Mouse (Mus musculus): ENCODE results near the gene Gm14124. TPM values are rescaled to one million over a fixed set of nuclear protein-coding genes. Genes with fewer than 3 reads are reported as not detected.
"Not testable (repeated sequence)": the region's sequence is repeated elsewhere in the genome, so short reads cannot be mapped to it uniquely, and the experiment has no call there.

The Gm14124 gene
- total RNA-seq (2012; rRNA removed) (5.1 and 8.5 TPM in 2 replicates), total RNA-seq (2014; rRNA removed) (10.4 and 13.4 TPM in 2 replicates), polyA plus RNA-seq (2012; ENCODE audit: insufficient read length, low read depth) (6.0 and 6.5 TPM in 2 replicates)

GRCm38 (mm10) chr2:150257291-150257690 lies at the start of gene Gm14124:
TSS of gene Gm14124 (plus strand) at chr2:150257517.
- H3K4me3 ChIP-seq (replicated peaks in 1 of 3; ENCODE audit: low read depth in 2 of 3, low read length in 2 of 3, poor library complexity in 1 of 3) = peak within 1 kb of the TSS; percentile 34 to 63 (median 44)
- in situ Hi-C loops (cut with MboI; ENCODE audit: low pct_ligation_motif_present, low pct_unique_long_range_greater_than_20kb, low sequenced_read_pairs); dilution Hi-C loops (cut with MboI; ENCODE audit: extremely low pct_ligation_motif_present, extremely low pct_unique_long_range_greater_than_20kb, low sequenced_read_pairs): not testable (repeated sequence)

GRCm38 (mm10) chr2:150217600-150218362 lies 39.5 kb upstream of the Gm14124 start, which contains the start of gene Zfp937:
TSS of gene Zfp937 (plus strand) at chr2:150218073.
- H3K4me1 ChIP-seq (ENCODE audit: control insufficient read depth in 1 of 2, insufficient read depth in 2 of 2); H3K27ac ChIP-seq (ENCODE audit: insufficient read depth, low read depth); in situ Hi-C loops (cut with MboI; ENCODE audit: low pct_ligation_motif_present, low pct_unique_long_range_greater_than_20kb, low sequenced_read_pairs); H3K9me3 ChIP-seq (replicated peaks; ENCODE audit: low read length); H3K79me2 ChIP-seq (replicated peaks; ENCODE audit: control insufficient read depth, extremely low read depth, insufficient read depth, poor library complexity, severe bottlenecking); dilution Hi-C loops (cut with MboI; ENCODE audit: extremely low pct_ligation_motif_present, extremely low pct_unique_long_range_greater_than_20kb, low sequenced_read_pairs); H3K36me3 ChIP-seq (replicated peaks in 1 of 2; ENCODE audit: control insufficient read depth in 1 of 2, insufficient read depth in 1 of 2, low read length in 1 of 2); H3K27me3 ChIP-seq (replicated peaks): not testable (repeated sequence)
- peak; percentile 45 for DNase-seq (ENCODE audit: extremely low read depth)
- peak within 1 kb of the TSS; percentile 84 for H3K4me2 ChIP-seq (ENCODE audit: insufficient read depth, low read depth, poor library complexity, severe bottlenecking)
- H3K4me3 ChIP-seq (replicated peaks in 1 of 3; ENCODE audit: low read depth in 2 of 3, low read length in 2 of 3, poor library complexity in 1 of 3) = peak within 1 kb of the TSS; percentile 45 to 71 (median 62)
- peak within 1 kb of the TSS; percentile 35 for H3K9ac ChIP-seq (ENCODE audit: insufficient read depth, low read depth)
- TF ChIP-seq ELF1 (IDR thresholded peaks at IDR 0.05; ENCODE audit: low read depth, low read length) (peak; percentile 41; the same call in 1 of the 2 replicates), POLR2A (IDR thresholded peaks at IDR 0.05; ENCODE audit: low read depth, low read length) (peak; percentile 41; the same call in 1 of the 2 replicates)

More at GRCm38 (mm10) chr2:150257291-150257690, at the start of gene Gm14124:
- DNase-seq (ENCODE audit: extremely low read depth) = peak; percentile 83
- H3K27ac ChIP-seq (ENCODE audit: insufficient read depth, low read depth) = peak within 1 kb of the TSS; percentile 46
- peak within 1 kb of the TSS; percentile 76 for H3K9ac ChIP-seq (ENCODE audit: insufficient read depth, low read depth)
- not testable (repeated sequence) for H3K9me3 ChIP-seq (replicated peaks; ENCODE audit: low read length); H3K79me2 ChIP-seq (replicated peaks; ENCODE audit: control insufficient read depth, extremely low read depth, insufficient read depth, poor library complexity, severe bottlenecking); H3K36me3 ChIP-seq (replicated peaks in 1 of 2; ENCODE audit: control insufficient read depth in 1 of 2, insufficient read depth in 1 of 2, low read length in 1 of 2); H3K4me1 ChIP-seq (ENCODE audit: control insufficient read depth in 1 of 2, insufficient read depth in 2 of 2); H3K27me3 ChIP-seq (replicated peaks)
- H3K4me2 ChIP-seq (ENCODE audit: insufficient read depth, low read depth, poor library complexity, severe bottlenecking) = peak within 1 kb of the TSS; percentile 93
- TF ChIP-seq TBP (conservative IDR thresholded peaks at IDR 0.05; ENCODE audit: low read depth, low read length) = peak; percentile 57; the same call in 1 of the 2 replicates
- TF ChIP-seq MYC (IDR thresholded peaks at IDR 0.05; ENCODE audit: low read depth, low read length) = peak; percentile 51; the same call in 1 of the 2 replicates
- TF ChIP-seq POLR2A (IDR thresholded peaks at IDR 0.05; ENCODE audit: low read depth, low read length) = peak; percentile 42
- TF ChIP-seq TCF12 (IDR thresholded peaks at IDR 0.05; ENCODE audit: low read depth, low read length) = 0 out of 2 replicates have a peak, but pooled peaks have one; percentile 6
- TF ChIP-seq CHD2 (IDR thresholded peaks at IDR 0.05; ENCODE audit: low read length) = peak; percentile 71
- peak; percentile 61 for TF ChIP-seq HCFC1 (IDR thresholded peaks at IDR 0.05; ENCODE audit: low read depth, low read length)
- TF ChIP-seq ELF1 (IDR thresholded peaks at IDR 0.05; ENCODE audit: low read depth, low read length) = peak; percentile 46; the same call in 1 of the 2 replicates

GRCm38 (mm10) chr2:150218363-150218725 lies 39.0 kb upstream of the Gm14124 start:
- H3K4me2 ChIP-seq (ENCODE audit: insufficient read depth, low read depth, poor library complexity, severe bottlenecking) = peak overlapping the region; percentile 84
- H3K4me1 ChIP-seq (ENCODE audit: control insufficient read depth in 1 of 2, insufficient read depth in 2 of 2); H3K79me2 ChIP-seq (replicated peaks; ENCODE audit: control insufficient read depth, extremely low read depth, insufficient read depth, poor library complexity, severe bottlenecking); H3K9me3 ChIP-seq (replicated peaks; ENCODE audit: low read length); dilution Hi-C loops (cut with MboI; ENCODE audit: extremely low pct_ligation_motif_present, extremely low pct_unique_long_range_greater_than_20kb, low sequenced_read_pairs); DNase-seq (ENCODE audit: extremely low read depth); H3K27ac ChIP-seq (ENCODE audit: insufficient read depth, low read depth); H3K27me3 ChIP-seq (replicated peaks); H3K36me3 ChIP-seq (replicated peaks in 1 of 2; ENCODE audit: control insufficient read depth in 1 of 2, insufficient read depth in 1 of 2, low read length in 1 of 2); in situ Hi-C loops (cut with MboI; ENCODE audit: low pct_ligation_motif_present, low pct_unique_long_range_greater_than_20kb, low sequenced_read_pairs): not testable (repeated sequence)
- H3K4me3 ChIP-seq (replicated peaks in 1 of 3; ENCODE audit: low read depth in 2 of 3, low read length in 2 of 3, poor library complexity in 1 of 3) = peak overlapping the region; percentile 45 to 71 (median 62)
- H3K9ac ChIP-seq (ENCODE audit: insufficient read depth, low read depth) = peak overlapping the region; percentile 35

GRCm38 (mm10) chr2:150223263-150223662 lies 34.1 kb upstream of the Gm14124 start:
- H3K27ac ChIP-seq (ENCODE audit: insufficient read depth, low read depth); DNase-seq (ENCODE audit: extremely low read depth); H3K4me2 ChIP-seq (ENCODE audit: insufficient read depth, low read depth, poor library complexity, severe bottlenecking); H3K4me3 ChIP-seq (replicated peaks in 1 of 3; ENCODE audit: low read depth in 2 of 3, low read length in 2 of 3, poor library complexity in 1 of 3); dilution Hi-C loops (cut with MboI; ENCODE audit: extremely low pct_ligation_motif_present, extremely low pct_unique_long_range_greater_than_20kb, low sequenced_read_pairs); H3K79me2 ChIP-seq (replicated peaks; ENCODE audit: control insufficient read depth, extremely low read depth, insufficient read depth, poor library complexity, severe bottlenecking); H3K9ac ChIP-seq (ENCODE audit: insufficient read depth, low read depth); H3K4me1 ChIP-seq (ENCODE audit: control insufficient read depth in 1 of 2, insufficient read depth in 2 of 2); H3K36me3 ChIP-seq (replicated peaks in 1 of 2; ENCODE audit: control insufficient read depth in 1 of 2, insufficient read depth in 1 of 2, low read length in 1 of 2); in situ Hi-C loops (cut with MboI; ENCODE audit: low pct_ligation_motif_present, low pct_unique_long_range_greater_than_20kb, low sequenced_read_pairs); H3K9me3 ChIP-seq (replicated peaks; ENCODE audit: low read length); H3K27me3 ChIP-seq (replicated peaks): not testable (repeated sequence)

All from CH12.LX (cell line).